Mouse (Mus musculus): ENCODE data around the gene Bace2. TPM values are rescaled to one million over a fixed set of nuclear protein-coding genes. Genes with fewer than 3 reads are reported as not detected.

Bace2 gene
- total and polyA plus RNA-seq, 3 experiments = 0.04 to 0.63 (median 0.46) TPM

DNA sequence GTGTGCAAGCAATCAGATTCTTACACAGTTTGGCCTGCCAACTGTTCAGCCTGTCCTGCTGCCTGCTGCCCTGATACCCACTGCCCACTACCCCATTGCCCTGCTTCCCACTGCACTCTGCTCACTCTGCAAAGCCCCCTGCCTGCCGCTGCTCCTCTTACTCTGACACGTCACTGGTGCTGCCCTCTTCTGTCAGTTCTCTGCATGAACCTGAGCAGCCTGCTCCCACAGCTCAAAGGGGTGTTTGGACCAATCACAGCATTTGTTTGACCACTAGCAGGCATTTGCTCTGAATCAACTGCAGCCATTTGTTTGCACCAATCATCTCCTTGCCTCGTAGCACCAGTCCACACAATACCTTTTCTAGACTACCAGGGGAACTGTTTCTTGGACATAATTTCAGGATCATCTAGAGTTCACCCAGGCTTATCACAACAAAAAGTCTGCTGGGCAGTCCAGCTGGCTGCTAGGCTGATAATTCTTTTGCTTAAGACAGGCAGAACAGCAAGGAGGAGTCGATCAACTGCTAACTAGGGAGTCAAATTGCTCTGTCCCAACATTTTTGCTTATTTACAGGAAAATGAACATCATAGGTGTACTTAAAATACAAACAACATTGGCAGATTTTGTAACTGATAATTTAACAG is 61.5 kb downstream of the Bace2 start:
- Histone ChIP-seq H3K9me3 (replicated peaks; ENCODE audit: low read length) (no peaks in the 10 kb centered on the region), H3K36me3 (replicated peaks in 1 of 2; ENCODE audit: control insufficient read depth in 1 of 2, insufficient read depth in 1 of 2, low read length in 1 of 2) (no peaks in the 10 kb centered on the region), H3K4me1 (ENCODE audit: control insufficient read depth in 1 of 2, insufficient read depth in 2 of 2) (peaks cover 0 to 25% of the 10 kb centered on the region in 2 experiments; a peak in 3 of 4 replicates), H3K27me3 (replicated peaks) (no peaks in the 10 kb centered on the region), H3K9ac (ENCODE audit: insufficient read depth, low read depth) (no peak overlapping the region), H3K79me2 (replicated peaks; ENCODE audit: control insufficient read depth, extremely low read depth, insufficient read depth, poor library complexity, severe bottlenecking) (no peaks in the 10 kb centered on the region), H3K4me2 (ENCODE audit: insufficient read depth, low read depth, poor library complexity, severe bottlenecking) (no peak overlapping the region), H3K27ac (ENCODE audit: insufficient read depth, low read depth) (no peak overlapping the region), H3K4me3 (replicated peaks in 1 of 3; ENCODE audit: low read depth in 2 of 3, low read length in 2 of 3, poor library complexity in 1 of 3) (no peak overlapping the region)
- dilution Hi-C loops (cut with MboI; ENCODE audit: extremely low pct_ligation_motif_present, extremely low pct_unique_long_range_greater_than_20kb, low sequenced_read_pairs) = no loop called here
- in situ Hi-C loops (cut with MboI; ENCODE audit: low pct_ligation_motif_present, low pct_unique_long_range_greater_than_20kb, low sequenced_read_pairs) = no loop called here
- TF ChIP-seq ZMIZ1 (IDR thresholded peaks at IDR 0.05; ENCODE audit: low read depth, low read length) = no peak
- TF ChIP-seq SMC3 (IDR thresholded peaks at IDR 0.05; ENCODE audit: low read depth, low read length) = peak; percentile 81
- peak; percentile 52 for TF ChIP-seq RAD21 (IDR thresholded peaks at IDR 0.05; ENCODE audit: low read depth, low read length)
- peak; percentile 32 to 84; a peak in 3 of 4 replicates for TF ChIP-seq CTCF (conservative IDR thresholded peaks at IDR 0.05 in 1 of 2, IDR thresholded peaks at IDR 0.05 in 1 of 2; ENCODE audit: low read depth in 2 of 2, low read length in 2 of 2)
- TF ChIP-seq NRF1 (IDR thresholded peaks at IDR 0.05; ENCODE audit: low read depth, low read length) = no peak
- no peak for TF ChIP-seq ETS1 (conservative IDR thresholded peaks at IDR 0.05; ENCODE audit: low read depth, low read length)
- peak; percentile 53 for DNase-seq (ENCODE audit: extremely low read depth)

GRCm38 (mm10) chr16:97418749-97419453 is 62.4 kb downstream of the Bace2 start:
- Histone ChIP-seq H3K9me3 (replicated peaks; ENCODE audit: low read length) (no peaks in the 10 kb centered on the region), H3K9ac (ENCODE audit: insufficient read depth, low read depth) (no peak overlapping the region), H3K79me2 (replicated peaks; ENCODE audit: control insufficient read depth, extremely low read depth, insufficient read depth, poor library complexity, severe bottlenecking) (no peaks in the 10 kb centered on the region), H3K4me2 (ENCODE audit: insufficient read depth, low read depth, poor library complexity, severe bottlenecking) (no peak overlapping the region), H3K27me3 (replicated peaks) (no peaks in the 10 kb centered on the region), H3K4me3 (replicated peaks in 1 of 3; ENCODE audit: low read depth in 2 of 3, low read length in 2 of 3, poor library complexity in 1 of 3) (no peak overlapping the region), H3K36me3 (replicated peaks in 1 of 2; ENCODE audit: control insufficient read depth in 1 of 2, insufficient read depth in 1 of 2, low read length in 1 of 2) (no peaks in the 10 kb centered on the region), H3K27ac (ENCODE audit: insufficient read depth, low read depth) (no peak overlapping the region), H3K4me1 (ENCODE audit: control insufficient read depth in 1 of 2, insufficient read depth in 2 of 2) (peaks cover 0 to 25% of the 10 kb centered on the region in 2 experiments; a peak in 3 of 4 replicates)
- in situ Hi-C loops (cut with MboI; ENCODE audit: low pct_ligation_motif_present, low pct_unique_long_range_greater_than_20kb, low sequenced_read_pairs) (no loop called here), dilution Hi-C loops (cut with MboI; ENCODE audit: extremely low pct_ligation_motif_present, extremely low pct_unique_long_range_greater_than_20kb, low sequenced_read_pairs) (no loop called here)
- DNase-seq (ENCODE audit: extremely low read depth) = peak; percentile 68
- TF ChIP-seq CHD2 (IDR thresholded peaks at IDR 0.05; ENCODE audit: low read length) (no peak), RAD21 (IDR thresholded peaks at IDR 0.05; ENCODE audit: low read depth, low read length) (no peak), MEF2A (IDR thresholded peaks at IDR 0.05; ENCODE audit: borderline replicate concordance, low read depth, low read length) (peak; percentile 88), GABPA (IDR thresholded peaks at IDR 0.05; ENCODE audit: insufficient replicate concordance, low read depth, low read length) (no peak), ETS1 (conservative IDR thresholded peaks at IDR 0.05; ENCODE audit: low read depth, low read length) (peak; percentile 81), MYC (IDR thresholded peaks at IDR 0.05; ENCODE audit: low read depth, low read length) (no peak), MAX (IDR thresholded peaks at IDR 0.05; ENCODE audit: low read length) (peak; percentile 41; the same call in 1 of the 2 replicates), NRF1 (IDR thresholded peaks at IDR 0.05; ENCODE audit: low read depth, low read length) (no peak), EP300 (IDR thresholded peaks at IDR 0.05; ENCODE audit: low read length) (peak; percentile 70; the same call in 1 of the 2 replicates), TCF12 (IDR thresholded peaks at IDR 0.05; ENCODE audit: low read depth, low read length) (peak; percentile 76), POLR2AphosphoS2 (IDR thresholded peaks at IDR 0.05; ENCODE audit: low read depth, low read length) (no peak), BHLHE40 (IDR thresholded peaks at IDR 0.05; ENCODE audit: low read depth, low read length) (peak; percentile 93), CHD1 (IDR thresholded peaks at IDR 0.05; ENCODE audit: low read depth, low read length) (no peak), ELF1 (IDR thresholded peaks at IDR 0.05; ENCODE audit: low read depth, low read length) (no peak), MAZ (IDR thresholded peaks at IDR 0.05; ENCODE audit: low read depth, low read length) (no peak), UBTF (IDR thresholded peaks at IDR 0.05; ENCODE audit: low read depth, low read length) (no peak), MXI1 (IDR thresholded peaks at IDR 0.05; ENCODE audit: low read depth, low read length) (no peak), E2F4 (IDR thresholded peaks at IDR 0.05; ENCODE audit: insufficient replicate concordance, low read depth, low read length) (no peak), MAFK (IDR thresholded peaks at IDR 0.05; ENCODE audit: insufficient replicate concordance, low read length) (peak; percentile 59; the same call in 1 of the 2 replicates), PAX5 (IDR thresholded peaks at IDR 0.05; ENCODE audit: low read length) (no peak), JUND (conservative IDR thresholded peaks at IDR 0.05; ENCODE audit: low read depth, low read length) (no peak), RCOR1 (conservative IDR thresholded peaks at IDR 0.05; ENCODE audit: low read depth, low read length) (no peak), ZC3H11A (IDR thresholded peaks at IDR 0.05; ENCODE audit: low read depth, low read length) (no peak), JUN (IDR thresholded peaks at IDR 0.05; ENCODE audit: insufficient read depth, low read depth, low read length) (peak; percentile 69), USF2 (conservative IDR thresholded peaks at IDR 0.05; ENCODE audit: low read depth, low read length) (no peak), SIN3A (IDR thresholded peaks at IDR 0.05; ENCODE audit: low read length) (no peak), ZKSCAN1 (IDR thresholded peaks at IDR 0.05; ENCODE audit: borderline replicate concordance, low read depth, low read length) (no peak)

All from CH12.LX (cell line).